Mouse (Mus musculus): ENCODE data around the gene Tacc2.
"Not testable (repeated sequence)": the region's sequence is repeated elsewhere in the genome, so short reads cannot be mapped to it uniquely, and the experiment has no call there.

Tacc2 gene

GRCm38 (mm10) chr7:130577388-130578003 is at the start of gene Tacc2:
Gene Tacc2 (plus strand): TSS chr7:130577438.
- in situ Hi-C loops (cut with MboI, MseI): no loop called here

- in situ Hi-C loops (cut with MboI, MseI): not testable (repeated sequence)
These were observed 46.1 kb upstream of the Tacc2 start for GRCm38 (mm10) chr7:130531138-130531537.

- in situ Hi-C loops (cut with MboI, MseI): no loop called here
These were observed 43.6 kb upstream of the Tacc2 start for GRCm38 (mm10) chr7:130533316-130534260.

- in situ Hi-C loops (cut with MboI, MseI): no loop called here
These were observed 42.1 kb upstream of the Tacc2 start for GRCm38 (mm10) chr7:130535174-130535573.

- in situ Hi-C loops (cut with MboI, MseI): no loop called here
These were observed 40.2 kb upstream of the Tacc2 start for GRCm38 (mm10) chr7:130537068-130537467.

- in situ Hi-C loops (cut with MboI, MseI): no loop called here
These were observed 37.1 kb upstream of the Tacc2 start for GRCm38 (mm10) chr7:130540176-130540575.

GRCm38 (mm10) chr7:130543181-130543580 is 34.1 kb upstream of the Tacc2 start:
- in situ Hi-C loops (cut with MboI, MseI): no loop called here

GRCm38 (mm10) chr7:130545401-130545800 is 31.8 kb upstream of the Tacc2 start:
- in situ Hi-C loops (cut with MboI, MseI): no loop called here

- in situ Hi-C loops (cut with MboI, MseI): no loop called here
These were observed 31.3 kb upstream of the Tacc2 start for GRCm38 (mm10) chr7:130545893-130546292.

GRCm38 (mm10) chr7:130546421-130546790 is 30.8 kb upstream of the Tacc2 start:
- in situ Hi-C loops (cut with MboI, MseI): no loop called here

- in situ Hi-C loops (cut with MboI, MseI): no loop called here
These were observed 30.3 kb upstream of the Tacc2 start for GRCm38 (mm10) chr7:130546791-130547484.

GRCm38 (mm10) chr7:130547635-130548175 is 29.5 kb upstream of the Tacc2 start:
- in situ Hi-C loops (cut with MboI, MseI): no loop called here

- in situ Hi-C loops (cut with MboI, MseI): no loop called here
These were observed 24.5 kb upstream of the Tacc2 start for GRCm38 (mm10) chr7:130552780-130553179.

GRCm38 (mm10) chr7:130553321-130553720 is 23.9 kb upstream of the Tacc2 start:
- in situ Hi-C loops (cut with MboI, MseI): no loop called here

GRCm38 (mm10) chr7:130555597-130555996 is 21.6 kb upstream of the Tacc2 start:
- in situ Hi-C loops (cut with MboI, MseI): no loop called here

GRCm38 (mm10) chr7:130558592-130558991 is 18.6 kb upstream of the Tacc2 start:
- in situ Hi-C loops (cut with MboI, MseI): no loop called here

GRCm38 (mm10) chr7:130560933-130561332 is 16.3 kb upstream of the Tacc2 start:
- in situ Hi-C loops (cut with MboI, MseI): no loop called here

GRCm38 (mm10) chr7:130563276-130563675 is 14.0 kb upstream of the Tacc2 start:
- in situ Hi-C loops (cut with MboI, MseI): no loop called here

- in situ Hi-C loops (cut with MboI, MseI): no loop called here
These were observed 13.4 kb upstream of the Tacc2 start for GRCm38 (mm10) chr7:130563880-130564279.

- in situ Hi-C loops (cut with MboI, MseI): no loop called here
These were observed 12.6 kb upstream of the Tacc2 start for GRCm38 (mm10) chr7:130564596-130564995.

- in situ Hi-C loops (cut with MboI, MseI): no loop called here
These were observed 8.3 kb upstream of the Tacc2 start for GRCm38 (mm10) chr7:130568783-130569436.

Measured in T-helper 1 cell (primary cell).